Mouse (Mus musculus) liver, postnatal 0 days (tissue): ENCODE data around the gene Ctr9. TPM values are rescaled to one million over a fixed set of nuclear protein-coding genes. Genes with fewer than 3 reads are reported as not detected.

ENCODE experiments used
- ATAC-seq: fragments of 200-750 bp; cut with Nextera tagmentation; 2 replicates; pipeline ENCODE4 v1.8.0; 2017; ENCODE audit warnings: mild to moderate bottlenecking, moderate library complexity
- DNase-seq: peaks from one replicate; pipeline ENCODE4 v3.0.0-alpha.2; 2016
- H3K27ac ChIP-seq: fragments of 300-500 bp; sonication (generic); 2 replicates; pipeline ENCODE4 v1.5.1; 2014; ENCODE audit warnings: antibody characterized with exemption, moderate library complexity, mild to moderate bottlenecking, low read depth
- H3K27me3 ChIP-seq: fragments of 300-500 bp; sonication (generic); 2 replicates; pipeline ENCODE4 v1.6.1; 2014; ENCODE audit warnings: low read length, control low read depth, mixed read lengths; ENCODE audit not compliant: insufficient read depth
- H3K36me3 ChIP-seq: fragments of 300-500 bp; sonication (generic); replicated peaks from 2 replicates; pipeline ENCODE4 v1.6.1; 2014; ENCODE audit warnings: mild to moderate bottlenecking, control low read depth, low read length, moderate library complexity, mixed read lengths; ENCODE audit not compliant: insufficient read depth
- H3K4me1 ChIP-seq: fragments of 300-500 bp; sonication (generic); 2 replicates; pipeline ENCODE4 v1.6.1; 2014; ENCODE audit warnings: antibody characterized with exemption, mild to moderate bottlenecking, control low read depth; ENCODE audit not compliant: insufficient read depth
- H3K4me2 ChIP-seq: fragments of 300-500 bp; sonication (generic); 2 replicates; pipeline ENCODE4 v1.6.1; 2014; ENCODE audit warnings: low read depth, mild to moderate bottlenecking, low read length, moderate library complexity, mixed read lengths
- H3K4me3 ChIP-seq: fragments of 300-500 bp; sonication (generic); 2 replicates; pipeline ENCODE4 v1.5.1; 2014; ENCODE audit warnings: low read depth, low read length
- H3K9ac ChIP-seq: fragments of 300-500 bp; sonication (generic); replicated peaks from 2 replicates; pipeline ENCODE4 v1.6.1; 2014; ENCODE audit warnings: mild to moderate bottlenecking, moderate library complexity
- H3K9me3 ChIP-seq: fragments of 300-500 bp; sonication (generic); 2 replicates; pipeline ENCODE4 v1.6.1; 2016; ENCODE audit warnings: mild to moderate bottlenecking, control low read depth, low read length, mixed read lengths
- CTCF ChIP-seq: sonication (generic); IDR thresholded peaks from 2 replicates; pipeline ENCODE4 v1.5.1; 2016; ENCODE audit warnings: antibody characterized with exemption, low read depth
- EP300 ChIP-seq: IDR thresholded peaks from 2 replicates; pipeline ENCODE4 v1.6.1; 2016; ENCODE audit warnings: antibody characterized with exemption, low read depth, mild to moderate bottlenecking
- WGBS: fragments of 180-500 bp; shearing (Covaris S2); extraction: QIAGEN DNeasy Blood & Tissue Kit; methylation state at CpG from one replicate; pipeline ENCODE4 v1.1.7; 2014; ENCODE audit not compliant: insufficient replicate concordance; 5-methylcytosine and 5-hydroxymethylcytosine counted together
- polyA plus RNA-seq: library from polyadenylated mRNA; unstranded; fragments of >200 nt; fragmentation: Nextera tagmentation; extraction: Ambion mirVana; gene quantifications from 2 replicates; pipeline ENCODE4 v1.2.1, GENCODE M21; 2015

Gene Ctr9
- polyA plus RNA-seq, 1 experiment from 2014 or later, result 16.8 TPM

DNA sequence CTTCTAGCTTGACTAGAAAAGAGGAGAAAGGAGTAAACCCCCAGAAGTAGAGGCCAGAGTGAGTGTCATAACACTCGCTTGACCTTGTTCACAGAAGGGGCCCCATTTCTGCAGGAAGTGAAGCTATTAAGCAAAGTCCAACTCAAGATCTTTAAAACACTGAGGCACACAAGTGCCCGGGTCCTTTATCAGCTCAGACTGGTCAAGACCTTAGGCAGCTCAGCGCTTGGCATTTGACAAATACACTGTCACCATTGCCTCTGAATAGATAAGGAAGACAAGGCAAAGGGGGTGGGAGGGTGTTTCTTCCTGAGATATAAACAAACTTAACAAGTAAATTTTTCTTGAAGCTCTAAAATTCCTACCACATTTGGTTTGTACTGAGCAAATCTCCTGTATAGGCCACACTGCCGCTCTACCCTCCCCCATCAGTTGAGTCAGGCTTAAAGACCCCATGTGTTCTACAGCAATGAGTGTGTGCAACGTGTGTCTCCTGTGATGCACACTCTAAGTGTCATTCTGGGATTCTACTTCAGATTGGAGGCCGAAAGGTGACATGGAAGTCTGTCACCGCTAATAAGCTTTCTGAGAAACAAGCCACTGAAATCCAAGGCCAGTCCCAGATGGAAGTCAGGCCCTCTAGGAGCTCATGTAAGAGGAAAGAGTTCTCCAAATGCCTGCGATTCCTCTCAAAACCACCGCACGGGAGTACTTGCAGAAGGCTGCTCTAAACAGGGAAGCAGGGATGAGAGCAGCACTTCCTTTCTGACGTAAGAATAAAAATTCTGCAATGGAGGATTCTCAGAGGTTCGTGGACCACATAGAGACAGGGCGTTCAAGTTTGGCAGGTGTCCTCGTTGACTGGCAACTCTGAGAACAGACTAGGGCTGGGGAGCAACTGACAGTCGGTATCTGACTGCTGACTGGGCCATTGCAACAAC lies 29.6 kb upstream of the Ctr9 start:
- TF ChIP-seq EP300, result no peak
- no peak for TF ChIP-seq CTCF
- Histone ChIP-seq H3K36me3 (no peaks in the 10 kb centered on the region), H3K9me3 (no peaks in the 10 kb centered on the region), H3K9ac (no peak overlapping the region), H3K4me3 (no peak overlapping the region), H3K4me1 (peaks cover 30% of the 10 kb centered on the region), H3K4me2 (peak overlapping the region; percentile 1; the same call in 1 of the 2 replicates), H3K27ac (peak overlapping the region; percentile 44; the same call in 1 of the 2 replicates), H3K27me3 (no peaks in the 10 kb centered on the region)
- ATAC-seq, result no peak
- WGBS, result 45% methylated on average over 15 of the region's 15 CpGs
- no peak for DNase-seq

DNA sequence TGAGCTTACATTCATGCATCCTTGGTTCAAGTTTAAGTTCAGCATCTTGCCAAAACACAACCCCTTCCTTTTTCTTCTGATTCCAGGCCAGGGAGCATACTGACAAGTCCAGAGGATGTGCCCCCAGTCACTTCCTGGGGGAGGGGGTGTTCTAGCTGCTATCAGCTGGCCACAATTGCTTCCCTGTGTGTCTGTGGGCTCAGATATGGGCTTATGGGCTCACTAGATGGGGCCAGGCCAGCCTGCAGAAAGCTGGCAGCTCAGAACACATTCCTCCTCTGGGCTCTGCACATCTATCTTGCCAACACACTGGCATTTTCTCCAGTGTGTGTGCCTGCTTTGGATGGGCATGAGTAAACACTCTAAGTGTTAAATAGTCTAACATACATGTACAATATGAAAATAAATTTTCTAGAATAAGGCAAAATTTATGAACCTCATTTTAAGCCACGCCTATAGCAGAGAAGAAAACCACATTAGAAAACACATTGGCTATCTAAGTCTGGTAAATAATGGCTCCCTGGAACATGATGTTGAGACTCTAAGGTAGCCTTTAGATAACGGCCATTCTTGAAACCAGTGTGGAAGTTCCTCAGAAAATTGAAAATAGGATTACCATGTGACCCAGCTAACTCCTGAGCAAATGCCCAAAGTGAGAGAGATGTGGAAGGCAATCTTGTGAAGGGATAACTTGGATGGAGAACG lies 24.5 kb upstream of the Ctr9 start:
- ATAC-seq (peak; percentile 96), DNase-seq (peak; percentile 58)
- Histone ChIP-seq H3K27ac (peak overlapping the region; percentile 62), H3K4me2 (peak overlapping the region; percentile 48), H3K4me3 (no peak overlapping the region), H3K4me1 (peaks cover 23% of the 10 kb centered on the region), H3K36me3 (no peaks in the 10 kb centered on the region), H3K27me3 (no peaks in the 10 kb centered on the region), H3K9ac (no peak overlapping the region), H3K9me3 (no peaks in the 10 kb centered on the region)
- no peak for TF ChIP-seq CTCF
- TF ChIP-seq EP300, result peak; percentile 96
- 57% methylated on average over 3 of the region's 3 CpGs for WGBS

DNA sequence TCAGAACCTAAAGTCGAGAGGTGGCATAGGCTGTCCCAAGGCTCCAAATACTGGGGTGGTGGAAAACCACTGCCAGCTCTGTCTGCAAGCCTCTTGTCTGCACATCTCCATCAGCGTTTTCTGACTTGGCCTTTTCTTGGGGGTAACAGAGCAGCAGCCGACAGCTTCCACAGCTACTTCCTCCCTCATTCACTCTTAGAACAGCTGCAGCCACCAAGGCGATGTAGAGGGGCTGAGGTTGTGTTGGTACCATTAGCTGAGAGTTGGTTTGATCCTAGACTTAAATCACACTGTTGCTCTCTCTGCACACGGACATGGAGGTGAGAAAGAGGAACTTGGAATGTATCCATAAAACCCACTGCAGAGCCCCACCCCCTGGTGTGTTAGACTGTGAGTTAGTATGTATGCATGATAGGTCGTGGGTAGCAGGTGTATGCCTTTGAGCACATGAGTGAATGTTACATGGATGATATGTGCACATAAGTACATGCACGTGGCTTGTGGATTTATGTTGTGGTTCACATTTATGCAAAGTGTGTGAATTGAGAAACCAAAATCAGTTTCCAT lies 14.6 kb upstream of the Ctr9 start:
- Histone ChIP-seq H3K36me3 (no peaks in the 10 kb centered on the region), H3K9me3 (no peaks in the 10 kb centered on the region), H3K4me3 (no peak overlapping the region), H3K4me2 (no peak overlapping the region), H3K9ac (no peak overlapping the region), H3K27me3 (no peaks in the 10 kb centered on the region), H3K4me1 (peaks cover 6% of the 10 kb centered on the region; the same call in 1 of the 2 replicates), H3K27ac (no peak overlapping the region)
- WGBS, result 44% methylated on average over 7 of the region's 7 CpGs
- no peak for ATAC-seq
- TF ChIP-seq EP300 (no peak), CTCF (no peak)
- DNase-seq, result no peak

DNA sequence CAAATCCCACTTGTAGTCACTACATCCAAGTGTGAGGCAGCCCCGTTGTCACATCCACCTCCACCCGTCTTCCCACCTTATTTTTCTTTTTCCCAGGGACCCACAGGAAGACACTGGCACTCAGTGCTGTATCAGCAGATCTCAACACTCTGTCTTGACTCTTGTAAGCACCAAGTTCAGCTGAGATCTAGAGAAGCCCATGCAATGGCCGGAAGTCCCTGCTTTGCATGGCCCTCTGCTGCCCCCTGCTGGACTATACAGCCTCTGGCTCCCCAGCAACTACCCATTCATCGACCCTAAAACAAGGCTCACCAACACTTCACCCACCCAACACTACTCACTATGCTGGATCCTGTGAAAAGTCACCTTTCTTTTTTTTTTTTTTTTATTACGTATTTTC lies 13.9 kb upstream of the Ctr9 start:
- Histone ChIP-seq H3K4me2 (no peak overlapping the region), H3K4me3 (no peak overlapping the region), H3K9me3 (no peaks in the 10 kb centered on the region), H3K9ac (no peak overlapping the region), H3K27ac (no peak overlapping the region), H3K27me3 (no peaks in the 10 kb centered on the region), H3K36me3 (no peaks in the 10 kb centered on the region), H3K4me1 (peaks cover 6% of the 10 kb centered on the region; the same call in 1 of the 2 replicates)
- WGBS, result 6% methylated on average over 5 of the region's 5 CpGs
- DNase-seq (peak; percentile 92), ATAC-seq (peak; percentile 80)
- TF ChIP-seq EP300, result no peak
- TF ChIP-seq CTCF, result peak; percentile 98

DNA sequence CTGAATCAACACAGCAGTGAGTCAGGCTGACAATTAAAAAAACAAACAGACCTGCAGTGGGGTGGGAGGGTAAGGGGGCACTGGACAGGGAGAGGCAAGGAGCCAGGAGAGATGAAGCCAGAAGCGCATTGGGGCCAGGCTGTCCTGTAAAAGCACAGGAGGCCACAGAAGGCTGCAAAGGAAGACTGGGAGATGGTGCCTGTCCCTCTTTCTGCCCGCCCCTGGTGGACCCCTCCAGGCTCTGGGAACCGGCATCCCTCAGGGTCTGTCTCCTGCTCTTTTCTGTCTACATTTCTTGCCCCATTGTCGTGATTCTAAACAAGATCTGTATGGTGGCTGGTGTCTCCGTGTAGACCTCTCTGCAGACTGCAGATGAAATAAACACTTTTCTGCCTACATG lies 13.0 kb upstream of the Ctr9 start:
- H3K4me1 ChIP-seq, result peaks cover 6% of the 10 kb centered on the region; the same call in 1 of the 2 replicates
- H3K36me3 ChIP-seq, result no peaks in the 10 kb centered on the region
- no peak overlapping the region for H3K9ac ChIP-seq
- H3K4me3 ChIP-seq, result no peak overlapping the region
- no peaks in the 10 kb centered on the region for H3K9me3 ChIP-seq
- ATAC-seq (no peak), DNase-seq (no peak)
- no peak overlapping the region for H3K27ac ChIP-seq
- TF ChIP-seq CTCF (no peak), EP300 (no peak)
- WGBS, result 80% methylated on average over 5 of the region's 5 CpGs
- H3K27me3 ChIP-seq, result no peaks in the 10 kb centered on the region
- H3K4me2 ChIP-seq, result no peak overlapping the region

DNA sequence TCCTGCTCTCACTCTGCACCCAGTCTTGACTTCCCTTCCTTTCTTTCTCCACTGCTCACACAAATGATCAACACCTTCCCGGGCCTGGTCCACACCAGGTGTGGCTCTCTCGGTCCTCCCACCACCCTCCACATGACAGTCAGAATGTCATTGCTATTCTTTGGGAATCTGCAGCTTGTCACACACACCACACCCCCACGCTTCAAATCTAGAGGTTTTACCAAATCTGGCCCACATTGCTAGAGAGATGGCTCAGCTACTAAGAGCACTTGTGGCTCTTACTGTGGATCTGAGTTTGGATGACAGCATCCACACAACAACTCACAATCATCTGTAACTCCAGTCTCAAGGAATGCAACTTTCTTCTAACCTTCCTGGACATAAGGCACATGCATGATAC lies 11.8 kb upstream of the Ctr9 start:
- H3K4me3 ChIP-seq, result no peak overlapping the region
- H3K36me3 ChIP-seq, result no peaks in the 10 kb centered on the region
- H3K4me2 ChIP-seq, result no peak overlapping the region
- H3K27me3 ChIP-seq, result no peaks in the 10 kb centered on the region
- ATAC-seq, result no peak
- no peak overlapping the region for H3K27ac ChIP-seq
- H3K4me1 ChIP-seq, result peaks cover 6% of the 10 kb centered on the region; the same call in 1 of the 2 replicates
- no peak for DNase-seq
- H3K9me3 ChIP-seq, result no peaks in the 10 kb centered on the region
- TF ChIP-seq CTCF, result no peak
- TF ChIP-seq EP300, result no peak
- WGBS, result 72% methylated on average over 3 of the region's 3 CpGs
- no peak overlapping the region for H3K9ac ChIP-seq
